Mouse (Mus musculus) fat pad, adult 2 months (tissue): ENCODE measurements at regions not wholly inside any gene's neighbourhood (a gene's known extent, or its start where the extent isn't known, plus 50 kb on each side); places are given as distances from the start of the nearest gene placed in this dataset.
A peak's percentile ranks its signal among the peaks of the same experiment; 100 is the strongest.

ENCODE experiments used
- DNase-seq: peaks from one replicate; pipeline ENCODE4 v3.0.0-alpha.2; 2011; ENCODE audit warnings: low read depth, low spot score; ENCODE audit errors: extremely low read depth

- no peak for DNase-seq
Observed at GRCm38 (mm10) chr14:72371702-72372277, 119.8 kb downstream of the Gm9195 start.

GRCm38 (mm10) chr14:72360829-72361520 is 130.7 kb downstream of the Gm9195 start:
- no peak for DNase-seq

- DNase-seq: no peak
Observed at GRCm38 (mm10) chr14:72360181-72360580, 131.5 kb downstream of the Gm9195 start.

GRCm38 (mm10) chr14:72357915-72358314 is 133.7 kb downstream of the Gm9195 start:
- DNase-seq: no peak

- DNase-seq: no peak
Observed at GRCm38 (mm10) chr14:72342181-72342580, 149.5 kb downstream of the Gm9195 start.

GRCm38 (mm10) chr14:72341590-72342154 is 150.0 kb downstream of the Gm9195 start:
- no peak for DNase-seq

- DNase-seq: no peak
Observed at GRCm38 (mm10) chr14:72338046-72338445, 153.6 kb downstream of the Gm9195 start.

- no peak for DNase-seq
Observed at GRCm38 (mm10) chr14:72303856-72304255, 187.8 kb downstream of the Gm9195 start.

GRCm38 (mm10) chr14:72300026-72300425 is 191.6 kb downstream of the Gm9195 start:
- DNase-seq: no peak

- no peak for DNase-seq
Observed at GRCm38 (mm10) chr14:72294631-72295030, 197.0 kb downstream of the Gm9195 start.

GRCm38 (mm10) chr14:72293677-72294387 is 197.8 kb downstream of the Gm9195 start:
- DNase-seq: peak; percentile 78

GRCm38 (mm10) chr14:72292656-72293299 is 198.9 kb downstream of the Gm9195 start:
- no peak for DNase-seq

- no peak for DNase-seq
Observed at GRCm38 (mm10) chr14:72277309-72277708, 214.3 kb downstream of the Gm9195 start.

- no peak for DNase-seq
Observed at GRCm38 (mm10) chr14:72259255-72259654, 232.4 kb downstream of the Gm9195 start.

- DNase-seq: no peak
Observed at GRCm38 (mm10) chr14:72241872-72242271, 249.8 kb downstream of the Gm9195 start.

GRCm38 (mm10) chr14:72240272-72240671 is 251.4 kb downstream of the Gm9195 start:
- no peak for DNase-seq

- DNase-seq: no peak
Observed at GRCm38 (mm10) chr14:72238344-72238743, 253.3 kb downstream of the Gm9195 start.

GRCm38 (mm10) chr14:72234234-72235075 is 257.2 kb downstream of the Gm9195 start:
- DNase-seq: no peak

GRCm38 (mm10) chr14:72227853-72228252 is 263.8 kb downstream of the Gm9195 start:
- no peak for DNase-seq

GRCm38 (mm10) chr14:72227441-72227840 is 264.2 kb downstream of the Gm9195 start:
- no peak for DNase-seq
